Mouse (Mus musculus) E14TG2a.4 (cell line): ENCODE data around the gene Gm27029.

ENCODE experiments used
- CTCF ChIP-seq: conservative IDR thresholded peaks from 2 replicates; pipeline ENCODE4 v1.5.1; 2014; ENCODE audit warnings: low read length
- NANOG ChIP-seq: IDR thresholded peaks from 2 replicates; pipeline ENCODE4 v1.6.1; 2014; ENCODE audit warnings: borderline replicate concordance, low read length, mixed read lengths

GRCm38 (mm10) chr11:101378926-101379325 is 45.7 kb downstream of the Gm27029 start:
- TF ChIP-seq NANOG = no peak
- TF ChIP-seq CTCF = no peak
